Mouse (Mus musculus) liver, embryonic 13.5 days (tissue): ENCODE data around the gene Slc39a11. TPM values are rescaled to one million over a fixed set of nuclear protein-coding genes. Genes with fewer than 3 reads are reported as not detected.

ENCODE experiments used
- ATAC-seq: fragments of 200-750 bp; cut with Nextera tagmentation; 2 replicates; pipeline ENCODE4 v1.8.0; 2017; ENCODE audit warnings: low read depth, mild to moderate bottlenecking, moderate number of reproducible peaks, moderate library complexity
- DNase-seq: peaks from one replicate; pipeline ENCODE4 v3.0.0; 2022
- H3K27ac ChIP-seq: fragments of 300-500 bp; sonication (generic); 2 replicates; pipeline ENCODE4 v1.5.1; 2015; ENCODE audit warnings: moderate library complexity, mild to moderate bottlenecking, inconsistent platforms
- H3K27me3 ChIP-seq: fragments of 300-500 bp; sonication (generic); 2 replicates; pipeline ENCODE4 v1.6.1; 2015; ENCODE audit warnings: mild to moderate bottlenecking, inconsistent platforms
- H3K36me3 ChIP-seq: fragments of 300-500 bp; sonication (generic); 2 replicates; pipeline ENCODE4 v1.6.1; 2015; ENCODE audit warnings: mild to moderate bottlenecking, inconsistent platforms
- H3K4me1 ChIP-seq: fragments of 300-500 bp; sonication (generic); replicated peaks from 2 replicates; pipeline ENCODE4 v1.6.1; 2015; ENCODE audit warnings: inconsistent platforms
- H3K4me2 ChIP-seq: fragments of 300-500 bp; sonication (generic); 2 replicates; pipeline ENCODE4 v1.6.1; 2015; ENCODE audit warnings: inconsistent platforms, mild to moderate bottlenecking, moderate library complexity
- H3K4me3 ChIP-seq: fragments of 300-500 bp; sonication (generic); replicated peaks from 2 replicates; pipeline ENCODE4 v1.5.1; 2015; ENCODE audit warnings: mild to moderate bottlenecking, inconsistent platforms
- H3K9ac ChIP-seq: fragments of 300-500 bp; sonication (generic); 2 replicates; pipeline ENCODE4 v1.6.1; 2015; ENCODE audit warnings: mild to moderate bottlenecking, inconsistent platforms
- H3K9me3 ChIP-seq: fragments of 300-500 bp; sonication (generic); replicated peaks from 2 replicates; pipeline ENCODE4 v1.6.1; 2016; ENCODE audit warnings: inconsistent platforms
- WGBS: fragments of 180-500 bp; shearing (Covaris S2); methylation state at CpG from one replicate; pipeline ENCODE4 v1.1.7; 2015; ENCODE audit not compliant: insufficient replicate concordance; 5-methylcytosine and 5-hydroxymethylcytosine counted together
- polyA plus RNA-seq: library from polyadenylated mRNA; unstranded; fragments of >200 nt; fragmentation: Nextera tagmentation; extraction: Ambion mirVana; gene quantifications from 2 replicates; pipeline ENCODE4 v1.2.1, GENCODE M21; 2015

Slc39a11 gene
- polyA plus RNA-seq, 1 experiment from 2014 or later, result 15.0 TPM

- Histone ChIP-seq H3K4me2 (no peak overlapping the region), H3K4me1 (no peaks in the 10 kb centered on the region), H3K9ac (no peak overlapping the region), H3K36me3 (no peaks in the 10 kb centered on the region; the same call in 1 of the 2 replicates), H3K27me3 (no peaks in the 10 kb centered on the region), H3K9me3 (no peaks in the 10 kb centered on the region), H3K4me3 (no peak overlapping the region), H3K27ac (no peak overlapping the region)
- 73% methylated on average over 4 of the region's 4 CpGs for WGBS
- no peak for ATAC-seq
- DNase-seq, result no peak
Observed at GRCm38 (mm10) chr11:113450665-113451064, 199.2 kb downstream of the Slc39a11 start.

- no peaks in the 10 kb centered on the region for H3K4me1 ChIP-seq
- no peak overlapping the region for H3K4me2 ChIP-seq
- no peak overlapping the region for H3K4me3 ChIP-seq
- no peak overlapping the region for H3K27ac ChIP-seq
- WGBS, result 64% methylated on average over 6 of the region's 6 CpGs
- H3K9me3 ChIP-seq, result no peaks in the 10 kb centered on the region
- no peak for ATAC-seq
- no peaks in the 10 kb centered on the region; the same call in 1 of the 2 replicates for H3K36me3 ChIP-seq
- H3K27me3 ChIP-seq, result no peaks in the 10 kb centered on the region
- H3K9ac ChIP-seq, result no peak overlapping the region
- no peak for DNase-seq
Observed at GRCm38 (mm10) chr11:113450028-113450427, 199.9 kb downstream of the Slc39a11 start.

GRCm38 (mm10) chr11:113442036-113442435 lies 207.8 kb downstream of the Slc39a11 start:
- no peak overlapping the region for H3K4me2 ChIP-seq
- H3K36me3 ChIP-seq, result no peaks in the 10 kb centered on the region
- 78% methylated on average over 11 of the region's 11 CpGs for WGBS
- no peak for DNase-seq
- H3K27me3 ChIP-seq, result no peaks in the 10 kb centered on the region
- no peaks in the 10 kb centered on the region for H3K4me1 ChIP-seq
- H3K9ac ChIP-seq, result no peak overlapping the region
- ATAC-seq, result no peak
- no peak overlapping the region for H3K27ac ChIP-seq
- no peak overlapping the region for H3K4me3 ChIP-seq
- H3K9me3 ChIP-seq, result 0 out of 2 replicates have a peak, but pooled peaks cover 3% of the 10 kb centered on the region

GRCm38 (mm10) chr11:113439328-113440030 lies 210.4 kb downstream of the Slc39a11 start:
- Histone ChIP-seq H3K4me3 (no peak overlapping the region), H3K9me3 (0 out of 2 replicates have a peak, but pooled peaks cover 3% of the 10 kb centered on the region), H3K27ac (no peak overlapping the region), H3K4me2 (no peak overlapping the region), H3K27me3 (no peaks in the 10 kb centered on the region), H3K36me3 (no peaks in the 10 kb centered on the region), H3K4me1 (no peaks in the 10 kb centered on the region), H3K9ac (no peak overlapping the region)
- ATAC-seq (no peak), DNase-seq (no peak)
- WGBS, result 81% methylated on average over 20 of the region's 20 CpGs

GRCm38 (mm10) chr11:113438915-113439314 lies 211.0 kb downstream of the Slc39a11 start:
- 0 out of 2 replicates have a peak, but pooled peaks cover 3% of the 10 kb centered on the region for H3K9me3 ChIP-seq
- DNase-seq, result no peak
- H3K36me3 ChIP-seq, result no peaks in the 10 kb centered on the region
- H3K4me3 ChIP-seq, result no peak overlapping the region
- no peak overlapping the region for H3K27ac ChIP-seq
- no peaks in the 10 kb centered on the region for H3K27me3 ChIP-seq
- H3K9ac ChIP-seq, result no peak overlapping the region
- H3K4me1 ChIP-seq, result no peaks in the 10 kb centered on the region
- no peak for ATAC-seq
- H3K4me2 ChIP-seq, result no peak overlapping the region
- 71% methylated on average over 5 of the region's 5 CpGs for WGBS

GRCm38 (mm10) chr11:113437357-113437756 lies 212.5 kb downstream of the Slc39a11 start:
- no peak for ATAC-seq
- Histone ChIP-seq H3K9me3 (0 out of 2 replicates have a peak, but pooled peaks cover 3% of the 10 kb centered on the region), H3K36me3 (peaks cover 4% of the 10 kb centered on the region; the same call in 1 of the 2 replicates), H3K4me1 (no peaks in the 10 kb centered on the region), H3K27me3 (no peaks in the 10 kb centered on the region), H3K4me2 (no peak overlapping the region), H3K27ac (no peak overlapping the region), H3K9ac (no peak overlapping the region), H3K4me3 (no peak overlapping the region)
- 63% methylated on average over 9 of the region's 9 CpGs for WGBS
- no peak for DNase-seq

GRCm38 (mm10) chr11:113436299-113436698 lies 213.6 kb downstream of the Slc39a11 start:
- Histone ChIP-seq H3K4me2 (no peak overlapping the region), H3K36me3 (peaks cover 4% of the 10 kb centered on the region; the same call in 1 of the 2 replicates), H3K4me1 (no peaks in the 10 kb centered on the region), H3K27ac (no peak overlapping the region), H3K4me3 (no peak overlapping the region), H3K27me3 (no peaks in the 10 kb centered on the region), H3K9me3 (0 out of 2 replicates have a peak, but pooled peaks cover 3% of the 10 kb centered on the region), H3K9ac (no peak overlapping the region)
- 78% methylated on average over 6 of the region's 6 CpGs for WGBS
- ATAC-seq (no peak), DNase-seq (no peak)

GRCm38 (mm10) chr11:113435696-113436095 lies 214.2 kb downstream of the Slc39a11 start:
- H3K9ac ChIP-seq, result no peak overlapping the region
- DNase-seq (no peak), ATAC-seq (no peak)
- no peak overlapping the region for H3K27ac ChIP-seq
- no peak overlapping the region for H3K4me3 ChIP-seq
- H3K9me3 ChIP-seq, result no peaks in the 10 kb centered on the region
- H3K4me1 ChIP-seq, result no peaks in the 10 kb centered on the region
- H3K4me2 ChIP-seq, result no peak overlapping the region
- 59% methylated on average over 5 of the region's 5 CpGs for WGBS
- H3K36me3 ChIP-seq, result peaks cover 4% of the 10 kb centered on the region; the same call in 1 of the 2 replicates
- no peaks in the 10 kb centered on the region for H3K27me3 ChIP-seq

- Histone ChIP-seq H3K4me2 (no peak overlapping the region), H3K4me3 (no peak overlapping the region), H3K9me3 (no peaks in the 10 kb centered on the region), H3K4me1 (no peaks in the 10 kb centered on the region), H3K27me3 (no peaks in the 10 kb centered on the region), H3K36me3 (peaks cover 4% of the 10 kb centered on the region; the same call in 1 of the 2 replicates), H3K9ac (no peak overlapping the region), H3K27ac (no peak overlapping the region)
- ATAC-seq (no peak), DNase-seq (no peak)
- WGBS, result 73% methylated on average over 7 of the region's 7 CpGs
Observed at GRCm38 (mm10) chr11:113431161-113431560, 218.7 kb downstream of the Slc39a11 start.

GRCm38 (mm10) chr11:113425882-113426281 lies 224.0 kb downstream of the Slc39a11 start:
- Histone ChIP-seq H3K4me1 (no peaks in the 10 kb centered on the region), H3K9me3 (no peaks in the 10 kb centered on the region), H3K27me3 (no peaks in the 10 kb centered on the region), H3K4me2 (no peak overlapping the region), H3K36me3 (no peaks in the 10 kb centered on the region), H3K27ac (no peak overlapping the region), H3K4me3 (no peak overlapping the region), H3K9ac (no peak overlapping the region)
- 71% methylated on average over 9 of the region's 9 CpGs for WGBS
- ATAC-seq (no peak), DNase-seq (no peak)

GRCm38 (mm10) chr11:113425454-113425853 lies 224.4 kb downstream of the Slc39a11 start:
- Histone ChIP-seq H3K9me3 (no peaks in the 10 kb centered on the region), H3K36me3 (no peaks in the 10 kb centered on the region), H3K27ac (no peak overlapping the region), H3K27me3 (no peaks in the 10 kb centered on the region), H3K4me1 (no peaks in the 10 kb centered on the region), H3K9ac (no peak overlapping the region), H3K4me2 (no peak overlapping the region), H3K4me3 (no peak overlapping the region)
- ATAC-seq, result no peak
- 66% methylated on average over 3 of the region's 3 CpGs for WGBS
- no peak for DNase-seq

GRCm38 (mm10) chr11:113424765-113425164 lies 225.1 kb downstream of the Slc39a11 start:
- ATAC-seq (no peak), DNase-seq (no peak)
- WGBS, result 71% methylated on average over 3 of the region's 4 CpGs

More at GRCm38 (mm10) chr11:113424765-113425164, 225.1 kb downstream of the Slc39a11 start:
- Histone ChIP-seq H3K4me3 (no peak overlapping the region), H3K27me3 (no peaks in the 10 kb centered on the region), H3K4me1 (no peaks in the 10 kb centered on the region), H3K9me3 (no peaks in the 10 kb centered on the region), H3K4me2 (no peak overlapping the region), H3K9ac (no peak overlapping the region), H3K36me3 (0 out of 2 replicates have a peak, but pooled peaks cover 2% of the 10 kb centered on the region), H3K27ac (no peak overlapping the region)
